Mouse (Mus musculus) olfactory bulb, adult 2 months (tissue): ENCODE data around the gene Prdm8.

Source experiments
- CTCF ChIP-seq: fragments of 200-500 bp; IDR thresholded peaks from 2 replicates; pipeline ENCODE4 v1.5.1; 2012; ENCODE audit warnings: low read depth, mild to moderate bottlenecking, low read length, moderate library complexity; ENCODE audit not compliant: insufficient read depth
- POLR2A ChIP-seq: fragments of 200-500 bp; IDR thresholded peaks from 2 replicates; pipeline ENCODE4 v1.6.1; 2012; ENCODE audit warnings: mild to moderate bottlenecking, low read depth, low read length, moderate library complexity; ENCODE audit not compliant: insufficient read depth

- TF ChIP-seq CTCF (no peak), POLR2A (no peak)
Observed at GRCm38 (mm10) chr5:98138545-98139296, 28.3 kb upstream of the Prdm8 start.
